Mouse (Mus musculus) cerebellum, adult 2 months (tissue): ENCODE measurements around the gene Parp2. TPM values are rescaled to one million over a fixed set of nuclear protein-coding genes. Genes with fewer than 3 reads are reported as not detected.
A peak's percentile ranks its signal among the peaks of the same experiment; 100 is the strongest.

ENCODE experiments used
- DNase-seq, 2 experiments: peaks; one replicate each; pipeline ENCODE4 v3.0.0; 2021
- H3K27ac ChIP-seq: fragments of 200-500 bp; 2 replicates; pipeline ENCODE4 v1.5.1; 2012; ENCODE audit warnings: low read length, control low read depth, inconsistent platforms; ENCODE audit not compliant: insufficient read depth
- H3K27me3 ChIP-seq: fragments of 200-500 bp; 2 replicates; pipeline ENCODE4 v1.6.1; 2012; ENCODE audit warnings: inconsistent platforms, mild to moderate bottlenecking, low read length, moderate library complexity; ENCODE audit not compliant: control insufficient read depth, insufficient read depth
- H3K4me1 ChIP-seq: fragments of 200-500 bp; 2 replicates; pipeline ENCODE4 v1.6.1; 2011; ENCODE audit warnings: low read length; ENCODE audit not compliant: control insufficient read depth, insufficient read depth
- H3K4me3 ChIP-seq: fragments of 200-500 bp; replicated peaks from 2 replicates; pipeline ENCODE3; 2011; ENCODE audit warnings: mild to moderate bottlenecking, low read depth, low read length, control low read depth; ENCODE audit not compliant: insufficient read depth
- CTCF ChIP-seq: fragments of 200-500 bp; IDR thresholded peaks from 2 replicates; pipeline ENCODE4 v1.5.1; 2011; ENCODE audit warnings: low read depth, mild to moderate bottlenecking, control low read depth, low read length, moderate library complexity, borderline replicate concordance; ENCODE audit not compliant: insufficient read depth
- POLR2A ChIP-seq: fragments of 200-500 bp; IDR thresholded peaks from 2 replicates; pipeline ENCODE4 v1.6.1; 2011; ENCODE audit warnings: low read length, control low read depth, borderline replicate concordance; ENCODE audit not compliant: insufficient read depth
- WGBS: fragments of 180-500 bp; shearing (Covaris S2); methylation state at CpG from one replicate; pipeline ENCODE4 v1.1.7; 2018; 5-methylcytosine and 5-hydroxymethylcytosine counted together
- polyA plus RNA-seq: library from polyadenylated mRNA; depleted of rRNA; stranded (reverse); fragments of >200 nt; gene quantifications from 2 replicates; pipeline ENCODE4 v1.2.3, GENCODE M21; 2012

Parp2 gene
- polyA plus RNA-seq, 1 experiment = 61.2 TPM

DNA sequence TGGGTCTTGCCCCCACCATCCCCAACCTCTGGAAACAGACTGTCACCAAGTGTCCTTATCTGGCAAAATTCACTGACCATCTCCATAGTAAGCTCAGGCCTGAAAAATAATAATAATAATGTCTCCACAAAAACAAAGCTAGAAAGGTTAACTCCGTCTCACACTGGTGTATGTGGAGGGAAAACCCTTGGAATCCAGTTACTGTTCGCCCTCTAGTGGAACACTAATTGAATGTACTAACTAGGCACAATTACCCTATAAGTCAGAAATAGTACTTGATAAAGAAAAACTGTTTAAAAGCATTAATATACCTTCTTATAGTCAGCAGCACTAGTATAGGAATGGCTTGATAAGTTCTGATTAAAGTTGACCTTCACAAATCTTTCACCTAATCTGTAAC is 19.5 kb upstream of the Parp2 start:
- no peak for TF ChIP-seq POLR2A
- no peak for TF ChIP-seq CTCF
- WGBS = 10% methylated on average over 2 of the region's 2 CpGs

DNA sequence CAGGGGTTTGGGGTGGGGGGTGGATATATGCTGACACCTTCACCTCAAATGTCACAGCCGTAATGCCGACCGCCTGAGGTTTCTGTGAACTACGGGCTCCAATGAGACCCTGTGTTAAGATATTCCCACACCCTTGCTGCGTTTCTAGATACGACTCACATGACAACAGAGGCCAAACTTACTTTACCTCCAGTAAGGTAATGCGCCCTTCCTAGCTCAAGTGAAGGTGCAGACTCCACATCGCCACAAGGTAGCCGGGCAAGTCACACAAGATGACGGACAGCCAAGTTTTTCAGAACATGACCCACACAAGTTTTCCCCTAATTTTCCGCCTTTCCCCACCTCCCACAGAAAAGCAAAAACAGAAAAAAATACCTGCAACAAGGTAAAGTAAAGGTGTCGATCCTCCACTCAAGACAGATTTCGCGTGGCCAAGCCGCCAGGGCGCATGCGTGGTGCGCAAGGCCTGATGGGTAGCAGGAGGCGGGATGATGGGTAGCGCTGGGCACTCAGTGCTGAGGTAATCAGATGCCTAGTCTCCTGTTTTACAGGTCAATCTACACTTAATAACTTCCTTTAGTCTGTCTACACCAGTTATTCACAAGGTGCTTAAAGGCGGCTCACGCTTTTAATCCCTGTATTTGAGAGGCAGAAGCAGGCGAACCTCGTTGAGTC is 12.2 kb upstream of the Parp2 start:
- no peak overlapping the region for H3K4me3 ChIP-seq
- 93% methylated on average over 24 of the region's 24 CpGs for WGBS
- no peaks in the 10 kb centered on the region for H3K27me3 ChIP-seq
- no peak overlapping the region for H3K27ac ChIP-seq
- no peaks in the 10 kb centered on the region for H3K4me1 ChIP-seq
- TF ChIP-seq POLR2A (no peak), CTCF (no peak)
- DNase-seq = no peak

More for the DNA sequence above, 19.5 kb upstream of the Parp2 start:
- Histone ChIP-seq H3K4me1 (no peaks in the 10 kb centered on the region), H3K27me3 (no peaks in the 10 kb centered on the region), H3K27ac (no peak overlapping the region), H3K4me3 (no peak overlapping the region)
- DNase-seq = no peak

DNA sequence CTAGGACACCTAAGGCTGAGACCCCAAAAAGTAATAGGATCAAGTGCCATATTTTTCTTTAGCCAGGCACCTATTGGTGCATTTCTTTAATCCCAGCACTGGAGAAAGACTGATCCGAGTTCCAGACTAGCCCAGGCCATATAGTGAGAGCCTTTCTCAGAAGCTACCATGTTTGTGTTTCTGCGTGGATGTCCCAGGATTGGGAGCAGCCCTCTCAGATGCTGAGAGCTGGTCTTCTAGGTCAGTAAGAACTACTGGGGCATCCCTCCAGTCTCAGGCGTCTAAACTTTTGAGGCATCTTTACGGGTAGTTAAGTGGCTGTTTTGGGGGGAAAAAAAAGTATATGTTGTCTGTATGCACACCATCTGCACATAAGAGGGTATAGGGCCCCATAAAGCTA is 11.7 kb upstream of the Parp2 start:
- 80% methylated on average over 4 of the region's 4 CpGs for WGBS
- H3K4me3 ChIP-seq = no peak overlapping the region
- TF ChIP-seq POLR2A = no peak
- TF ChIP-seq CTCF = no peak
- no peak overlapping the region for H3K27ac ChIP-seq
- no peaks in the 10 kb centered on the region for H3K4me1 ChIP-seq
- no peak for DNase-seq
- H3K27me3 ChIP-seq = no peaks in the 10 kb centered on the region

DNA sequence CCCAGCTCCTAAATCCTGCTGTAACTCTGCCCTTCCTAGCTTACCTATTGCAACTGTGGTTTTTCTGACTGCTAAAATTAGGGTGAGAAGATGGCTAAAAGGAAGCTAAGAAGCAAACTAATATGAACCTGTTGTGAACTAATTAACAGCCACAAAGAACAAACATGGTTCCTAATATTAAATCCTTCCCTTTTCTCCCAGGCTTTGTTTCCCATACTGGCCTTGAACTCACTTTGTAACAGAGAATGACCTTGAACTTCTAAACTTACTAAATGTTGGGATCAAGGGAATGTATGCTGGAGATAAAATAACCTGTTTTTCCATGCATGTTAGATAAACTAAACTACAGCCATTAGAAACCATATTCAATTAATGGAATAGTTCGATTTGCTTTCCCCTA is 11.2 kb upstream of the Parp2 start:
- TF ChIP-seq POLR2A (no peak), CTCF (no peak)
- 78% methylated on average over 1 of the region's 1 CpGs for WGBS

DNA sequence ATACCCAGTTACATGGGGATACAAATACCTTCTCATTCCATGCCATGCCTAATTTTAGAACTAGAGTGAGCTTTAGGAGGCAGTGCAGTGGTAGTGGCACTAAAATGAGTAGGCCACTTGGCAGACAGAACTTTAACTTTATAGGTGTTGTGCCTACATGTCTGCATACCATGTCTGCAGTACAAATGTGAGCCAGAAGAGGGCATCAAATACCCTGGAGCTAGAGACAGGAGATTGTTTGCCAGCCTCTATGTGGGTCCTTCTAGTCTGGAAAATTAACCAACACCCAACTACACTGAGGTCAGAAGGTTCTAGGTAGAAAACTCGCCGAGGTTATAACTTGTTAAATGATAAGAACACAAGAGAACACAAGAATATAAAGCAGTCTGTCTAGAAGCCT is 9.1 kb upstream of the Parp2 start:
- no peak for DNase-seq
- Histone ChIP-seq H3K27ac (no peak overlapping the region), H3K4me3 (no peak overlapping the region), H3K4me1 (no peaks in the 10 kb centered on the region), H3K27me3 (no peaks in the 10 kb centered on the region)
- no peak for TF ChIP-seq POLR2A
- no peak for TF ChIP-seq CTCF
- 65% methylated on average over 2 of the region's 2 CpGs for WGBS

More for the DNA sequence above, 11.2 kb upstream of the Parp2 start:
- Histone ChIP-seq H3K27ac (no peak overlapping the region), H3K4me1 (no peaks in the 10 kb centered on the region), H3K27me3 (no peaks in the 10 kb centered on the region), H3K4me3 (no peak overlapping the region)
- no peak for DNase-seq

DNA sequence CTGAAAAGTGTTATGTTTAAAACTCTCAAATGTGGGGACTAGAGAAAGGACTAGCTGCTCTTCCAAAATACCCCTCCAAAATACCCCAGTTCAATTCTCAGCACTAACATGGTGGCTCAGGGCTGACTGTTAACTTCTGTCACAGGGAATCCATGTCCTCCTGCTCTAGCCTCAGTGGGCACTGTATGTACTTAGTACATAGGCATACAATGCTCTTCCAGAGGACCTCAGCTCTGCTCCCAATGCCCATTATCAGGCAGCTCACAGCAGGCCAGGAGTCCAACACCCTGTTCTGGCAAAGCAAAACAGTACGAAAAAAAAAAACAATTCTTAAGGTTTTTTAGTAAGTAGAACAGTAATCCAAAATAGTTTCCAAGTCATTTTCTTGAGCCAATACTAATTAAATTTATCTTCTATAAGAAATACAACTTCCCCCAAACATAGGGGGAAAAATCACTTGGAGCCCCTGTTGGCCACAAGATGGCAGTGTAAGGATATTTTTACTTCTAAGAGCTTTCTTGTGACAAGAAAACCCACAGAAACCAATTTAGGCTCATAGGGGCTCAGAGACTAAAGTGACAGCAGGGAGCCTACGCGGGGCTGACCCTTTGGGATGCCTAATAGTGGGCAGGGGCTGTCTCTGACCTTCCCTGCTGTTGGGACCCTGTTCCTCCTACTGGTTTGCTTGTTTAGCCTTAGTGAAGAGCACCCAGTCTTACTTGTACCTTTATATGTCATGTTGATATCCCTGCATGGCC is 8.0 kb upstream of the Parp2 start:
- Histone ChIP-seq H3K27me3 (no peaks in the 10 kb centered on the region), H3K4me1 (no peaks in the 10 kb centered on the region), H3K4me3 (no peak overlapping the region), H3K27ac (no peak overlapping the region)
- WGBS = 2% methylated on average over 3 of the region's 3 CpGs
- TF ChIP-seq POLR2A = no peak
- TF ChIP-seq CTCF = 0 out of 2 replicates have a peak, but pooled peaks have one; percentile 1
- peak; percentile 45 to 49 for DNase-seq

DNA sequence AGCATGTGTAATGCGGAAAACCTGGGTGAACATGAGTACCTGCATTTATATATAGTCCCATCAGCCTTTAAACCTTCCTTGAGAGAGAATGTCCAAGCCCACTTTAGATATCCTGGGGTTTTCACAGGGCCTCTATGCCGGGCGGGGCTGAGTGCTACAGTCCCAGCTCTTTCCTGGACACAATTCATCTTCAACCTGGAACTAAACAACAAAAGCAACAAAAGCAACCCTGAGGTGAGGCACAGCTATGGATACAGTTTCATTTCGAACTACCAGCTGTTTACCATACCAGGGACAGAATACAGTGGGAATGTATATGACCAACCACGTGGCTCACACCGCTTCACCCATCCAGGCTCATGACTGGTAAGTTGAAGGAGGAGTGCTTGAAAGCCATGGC is 5.2 kb upstream of the Parp2 start:
- WGBS = 90% methylated on average over 6 of the region's 6 CpGs
- no peak for TF ChIP-seq CTCF
- TF ChIP-seq POLR2A = no peak
- H3K27ac ChIP-seq = no peak overlapping the region
- H3K4me1 ChIP-seq = no peaks in the 10 kb centered on the region
- H3K27me3 ChIP-seq = no peaks in the 10 kb centered on the region
- no peak for DNase-seq
- H3K4me3 ChIP-seq = no peak overlapping the region
